Mouse (Mus musculus): ENCODE measurements at regions not wholly inside any gene's neighbourhood (a gene's known extent, or its start where the extent isn't known, plus 50 kb on each side); places are given as distances from the start of the nearest gene placed in this dataset.

DNA sequence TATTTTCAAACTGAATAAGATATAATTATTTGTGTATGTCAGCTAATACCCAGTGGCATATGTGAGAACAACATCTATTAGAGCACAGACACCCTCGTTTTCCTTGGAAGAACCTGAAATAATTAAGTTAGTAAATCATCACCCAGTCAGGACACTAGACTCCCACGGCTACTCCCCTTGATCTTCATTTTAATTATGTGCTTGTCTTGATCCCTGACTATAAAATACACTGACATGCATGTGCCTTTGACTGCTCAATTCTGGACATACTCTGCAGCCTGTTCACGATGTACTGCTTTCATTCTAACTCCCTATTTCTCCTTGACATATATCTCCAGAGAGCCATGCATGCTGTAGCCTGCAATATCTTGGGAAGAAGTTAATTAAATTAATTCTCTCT is 232.7 kb upstream of the Atxn7l3b start:
- DNase-seq, result no peak

DNA sequence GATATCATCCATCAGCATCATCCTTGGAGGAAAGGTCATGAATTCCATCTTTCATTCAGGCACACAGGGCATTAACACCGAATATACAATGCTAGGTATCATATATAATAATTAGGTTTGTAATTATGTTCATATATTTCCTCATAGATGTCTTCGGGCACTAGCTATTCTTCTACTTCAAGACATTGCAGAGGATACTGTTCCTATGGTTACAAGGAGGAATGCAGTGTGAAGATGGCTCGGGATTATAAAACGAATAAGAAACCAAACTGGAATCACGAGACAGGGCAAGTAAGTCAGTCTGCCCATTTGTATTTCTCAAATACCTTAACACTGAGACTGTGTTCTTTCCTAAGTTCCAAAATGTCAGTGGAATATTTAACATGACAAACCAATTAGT is 231.3 kb upstream of the Atxn7l3b start:
- DNase-seq, result no peak

DNA sequence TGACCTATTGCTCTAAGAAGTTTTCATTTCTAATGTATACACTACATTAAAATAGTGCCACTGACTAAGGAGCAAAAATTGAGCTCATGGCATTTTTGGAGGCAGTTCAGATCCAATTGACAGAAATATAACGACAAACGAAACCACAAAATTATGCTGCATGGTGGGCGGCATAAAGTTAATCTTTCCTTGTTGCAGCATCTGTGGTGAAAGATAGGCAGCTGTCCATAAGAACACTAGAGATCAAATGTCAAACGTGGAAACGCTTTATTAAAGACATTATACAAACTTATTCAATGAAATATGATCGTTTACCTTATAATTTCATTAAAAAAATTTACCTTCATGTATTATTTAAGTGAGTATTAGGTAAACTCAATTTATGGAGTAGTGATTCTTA is 230.2 kb upstream of the Atxn7l3b start:
- no peak for DNase-seq

DNA sequence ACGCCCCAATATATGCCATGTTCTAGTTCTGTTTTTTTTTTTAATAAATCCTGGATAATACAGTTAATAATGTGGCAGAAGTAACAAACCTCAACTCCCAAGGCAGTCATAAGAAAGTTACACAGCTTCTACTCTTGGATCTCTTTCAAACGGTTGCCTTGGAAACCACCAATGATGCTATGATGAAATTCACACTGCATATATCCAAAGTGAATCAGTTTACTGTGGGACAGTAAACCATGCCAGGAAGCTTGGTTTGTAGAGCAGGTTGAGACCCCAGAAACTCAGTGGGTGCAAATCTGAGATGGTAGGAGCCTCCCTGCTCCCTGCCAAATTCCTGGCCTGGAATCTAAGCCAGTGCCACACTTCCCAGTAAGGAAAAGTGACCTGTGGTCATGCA is 212.8 kb upstream of the Atxn7l3b start:
- peak; percentile 3 for DNase-seq

DNA sequence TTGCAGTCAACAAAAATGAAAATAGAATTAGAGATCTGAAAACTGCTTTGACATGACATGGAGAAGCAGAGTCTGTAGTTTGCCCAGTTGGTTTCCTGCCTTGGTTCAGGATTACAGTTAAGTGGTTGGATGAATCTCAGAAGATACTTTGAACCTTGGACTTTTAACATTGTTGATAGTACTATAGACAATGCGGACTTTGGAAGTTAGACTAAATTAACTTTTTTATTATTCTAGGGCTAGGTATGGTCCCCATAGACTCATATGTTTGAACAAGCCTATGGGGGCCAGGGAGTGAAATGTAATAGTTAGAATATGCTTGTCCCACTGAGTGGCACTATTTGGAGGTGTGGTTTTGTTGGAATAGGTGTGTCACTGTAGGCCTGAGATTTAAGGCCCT is 186.2 kb upstream of the Atxn7l3b start:
- no peak for DNase-seq

DNA sequence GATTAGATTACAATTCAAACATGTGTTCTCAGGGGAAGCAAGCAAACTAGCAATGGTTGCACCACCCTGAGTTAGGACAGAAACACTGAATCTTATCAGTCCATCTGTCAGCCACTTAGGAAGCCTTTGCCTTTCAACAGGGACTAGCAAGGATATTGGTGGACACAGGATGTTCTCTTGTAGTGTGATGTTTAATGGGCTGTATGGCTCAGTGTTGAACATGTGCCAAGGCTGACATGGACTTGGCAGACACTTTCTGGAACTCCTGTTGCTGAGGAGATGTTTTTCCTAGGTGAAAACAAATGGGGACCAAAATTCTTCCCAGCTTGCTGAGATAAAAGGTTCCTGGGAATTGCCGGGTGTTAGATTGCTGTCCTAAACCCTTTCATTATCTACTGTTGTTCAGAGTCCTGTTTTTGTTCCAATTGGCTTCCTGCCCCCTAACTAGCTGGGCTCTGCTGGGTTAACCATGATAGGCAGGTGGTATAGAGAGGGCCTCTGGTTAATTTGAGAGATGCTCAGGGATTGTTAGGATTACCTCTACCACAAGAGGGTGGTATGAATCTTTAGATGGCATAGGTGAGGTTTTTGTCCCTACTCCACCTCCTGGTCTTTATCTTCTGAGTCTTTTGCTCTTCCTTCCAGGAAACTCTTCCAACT is 177.1 kb upstream of the Atxn7l3b start:
- peak; percentile 2 for DNase-seq

DNA sequence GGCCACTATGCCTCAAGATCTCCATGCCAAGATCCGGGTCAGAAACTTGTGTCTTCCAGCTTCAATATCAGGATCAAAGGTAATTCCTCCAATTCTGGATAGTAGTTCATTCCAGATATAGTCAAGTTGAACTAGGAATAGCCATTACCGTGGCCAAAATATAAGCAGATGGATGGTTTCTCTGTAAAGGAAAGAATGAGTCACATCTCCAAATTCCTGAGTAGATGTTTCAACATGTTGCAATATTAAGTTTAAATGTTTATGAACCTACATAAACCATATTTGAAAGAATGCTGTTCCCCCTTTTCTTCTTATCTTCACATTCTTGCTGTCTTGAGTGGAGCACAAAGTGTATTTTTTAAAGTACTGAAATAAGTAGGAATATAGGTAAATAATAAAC is 176.5 kb upstream of the Atxn7l3b start:
- no peak for DNase-seq

Data from layer of hippocampus, adult 9-11 months (tissue).